Mouse (Mus musculus) megakaryocyte, adult 5-6 weeks (primary cell): ENCODE results near the gene Tsc22d1. TPM values are rescaled to one million over a fixed set of nuclear protein-coding genes. Genes with fewer than 3 reads are reported as not detected.

Experiments used
- ATAC-seq: 2 replicates; pipeline ENCODE4 v1.8.0; 2016; ENCODE audit warnings: mild to moderate bottlenecking, inconsistent platforms; ENCODE audit not compliant: poor library complexity, severe bottlenecking
- total RNA-seq, 2 experiments: library from RNA; stranded (forward) in 1 of 2; stranded (reverse) in 1 of 2; fragments of 153-499, 151-499 nt in 1 of 2; fragments of 221-1000, 200-1000 nt in 1 of 2; gene quantifications; 2 replicates each; pipeline versions ENCODE4 v1.2.3 to v1.2.4; 2015 to 2017

Tsc22d1 gene
- total RNA-seq, 2 experiments from 2014 or later: 17.3 to 25.8 TPM

- no peak for ATAC-seq
These were observed 65.7 kb downstream of the Tsc22d1 start for GRCm38 (mm10) chr14:76480507-76480906.

- no peak for ATAC-seq
These were observed 68.9 kb downstream of the Tsc22d1 start for GRCm38 (mm10) chr14:76483701-76484100.

- no peak for ATAC-seq
These were observed 72.8 kb downstream of the Tsc22d1 start for GRCm38 (mm10) chr14:76487609-76488008.

GRCm38 (mm10) chr14:76488101-76489044 lies 73.6 kb downstream of the Tsc22d1 start:
- ATAC-seq: no peak

- ATAC-seq: no peak
These were observed 74.4 kb downstream of the Tsc22d1 start for GRCm38 (mm10) chr14:76489128-76489527.

- no peak for ATAC-seq
These were observed 80.3 kb downstream of the Tsc22d1 start for GRCm38 (mm10) chr14:76495022-76495421.

GRCm38 (mm10) chr14:76497187-76497586 lies 82.4 kb downstream of the Tsc22d1 start:
- ATAC-seq: no peak

GRCm38 (mm10) chr14:76498210-76498609 lies 83.4 kb downstream of the Tsc22d1 start:
- peak; percentile 71 for ATAC-seq

- no peak for ATAC-seq
These were observed 84.7 kb downstream of the Tsc22d1 start for GRCm38 (mm10) chr14:76499492-76499891.

- ATAC-seq: no peak
These were observed 85.3 kb downstream of the Tsc22d1 start for GRCm38 (mm10) chr14:76500036-76500435.

GRCm38 (mm10) chr14:76503231-76503851 lies 88.6 kb downstream of the Tsc22d1 start:
- peak; percentile 37 for ATAC-seq

- ATAC-seq: peak; percentile 87
These were observed 89.5 kb downstream of the Tsc22d1 start for GRCm38 (mm10) chr14:76504121-76504737.

GRCm38 (mm10) chr14:76505101-76505438 lies 90.3 kb downstream of the Tsc22d1 start:
- ATAC-seq: no peak

GRCm38 (mm10) chr14:76505439-76506220 lies 90.9 kb downstream of the Tsc22d1 start:
- peak; percentile 35 for ATAC-seq

GRCm38 (mm10) chr14:76506425-76507205 lies 91.9 kb downstream of the Tsc22d1 start:
- ATAC-seq: no peak

GRCm38 (mm10) chr14:76507357-76507756 lies 92.6 kb downstream of the Tsc22d1 start:
- ATAC-seq: no peak

- ATAC-seq: no peak
These were observed 93.2 kb downstream of the Tsc22d1 start for GRCm38 (mm10) chr14:76507804-76508500.

- ATAC-seq: no peak
These were observed 93.9 kb downstream of the Tsc22d1 start for GRCm38 (mm10) chr14:76508701-76509100.

GRCm38 (mm10) chr14:76511971-76512370 lies 97.2 kb downstream of the Tsc22d1 start:
- ATAC-seq: no peak
